Mouse (Mus musculus): Measurements from ENCODE around the gene Sntg2.

The Sntg2 gene

DNA sequence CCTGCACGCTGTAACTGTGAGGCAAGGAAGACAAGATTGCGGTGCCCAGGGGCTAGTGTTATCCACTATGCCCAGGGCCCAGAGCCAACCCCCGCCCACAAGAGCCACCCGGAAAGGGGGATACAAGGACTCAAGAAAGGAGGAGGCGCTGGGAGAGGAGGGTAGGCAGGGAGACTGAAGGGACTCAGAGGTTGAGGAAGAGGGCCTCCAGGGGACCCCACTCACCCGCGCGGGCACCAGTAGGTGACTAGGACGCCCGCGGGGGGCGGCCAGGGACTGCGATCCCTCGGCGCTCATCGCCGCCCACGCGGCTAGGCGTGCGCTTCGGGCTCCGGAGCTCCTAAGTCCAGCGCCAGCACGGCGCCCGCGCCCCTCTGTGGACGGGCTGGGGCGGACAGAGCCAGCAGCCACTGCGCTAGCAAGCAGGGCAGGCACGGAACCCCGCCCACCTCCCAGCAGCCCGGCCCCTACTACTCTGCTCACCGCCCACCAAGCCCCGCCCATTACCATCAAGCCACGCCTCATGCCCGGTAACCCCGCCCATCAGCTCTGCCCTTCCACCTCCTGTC lies at the start of gene Sntg2:
TSS of gene Sntg2 (minus strand) at position 443 of the 569 bp plus-strand sequence.
- peak; percentile 88 for DNase-seq (ENCODE audit: low read depth, low spot score)

GRCm38 (mm10) chr12:30416547-30416946 lies 43.4 kb upstream of the Sntg2 start:
- DNase-seq (ENCODE audit: low read depth, low spot score), result peak; percentile 12

GRCm38 (mm10) chr12:30415981-30416380 lies 42.8 kb upstream of the Sntg2 start:
- DNase-seq (ENCODE audit: low read depth, low spot score), result no peak

- no peak for DNase-seq (ENCODE audit: low read depth, low spot score)
These were observed 29.5 kb upstream of the Sntg2 start for GRCm38 (mm10) chr12:30402651-30403050.

GRCm38 (mm10) chr12:30400531-30400930 lies 27.4 kb upstream of the Sntg2 start:
- DNase-seq (ENCODE audit: low read depth, low spot score), result no peak

DNA sequence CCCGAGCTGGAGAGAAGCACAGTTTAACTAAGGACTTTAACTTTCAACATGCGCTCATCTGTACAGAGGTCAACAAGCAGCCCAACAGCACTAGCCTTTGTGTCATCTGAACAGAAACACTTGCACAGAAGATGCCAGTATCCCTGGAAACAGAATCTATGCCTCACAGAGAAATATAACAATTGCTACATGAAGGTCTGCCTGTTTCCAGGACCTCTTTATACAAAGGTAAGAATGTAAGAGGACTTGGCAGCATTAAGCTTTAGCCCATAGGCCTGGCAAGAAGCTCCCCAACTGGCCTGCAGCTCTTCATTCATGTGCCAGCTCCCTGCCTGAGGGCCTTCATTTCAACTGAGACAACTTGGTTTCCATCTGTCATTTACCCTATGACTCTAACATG lies 26.9 kb upstream of the Sntg2 start:
- DNase-seq (ENCODE audit: low read depth, low spot score), result no peak

- no peak for DNase-seq (ENCODE audit: low read depth, low spot score)
These were observed 882 bp downstream of the Sntg2 start for GRCm38 (mm10) chr12:30372293-30372692.

GRCm38 (mm10) chr12:30369786-30370185 lies 3.4 kb downstream of the Sntg2 start:
- peak; percentile 82 for DNase-seq (ENCODE audit: low read depth, low spot score)

GRCm38 (mm10) chr12:30369141-30369540 lies 4.0 kb downstream of the Sntg2 start:
- no peak for DNase-seq (ENCODE audit: low read depth, low spot score)

GRCm38 (mm10) chr12:30362306-30362705 lies 10.9 kb downstream of the Sntg2 start:
- DNase-seq (ENCODE audit: low read depth, low spot score), result no peak

DNA sequence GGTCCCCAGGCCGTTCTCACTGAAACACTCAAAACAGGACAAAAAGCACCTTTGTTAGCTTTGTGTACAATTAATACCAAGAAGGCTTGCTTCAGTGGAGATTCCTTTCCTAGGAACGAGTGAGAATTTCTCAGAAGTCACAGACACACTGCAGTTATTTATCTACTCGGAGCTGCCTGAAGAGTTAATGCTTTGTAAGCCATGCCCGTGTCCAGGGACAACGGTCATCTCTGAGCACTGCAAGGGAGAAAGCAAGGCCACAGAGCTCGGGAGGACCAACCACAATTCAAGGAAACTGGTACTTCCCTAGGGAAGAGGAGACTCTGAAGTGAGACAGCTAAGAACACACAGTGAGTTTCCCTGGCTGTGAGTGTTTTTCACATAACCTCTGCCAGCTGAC lies 15.5 kb downstream of the Sntg2 start:
- no peak for DNase-seq (ENCODE audit: low read depth, low spot score)

GRCm38 (mm10) chr12:30352393-30352792 lies 20.8 kb downstream of the Sntg2 start:
- DNase-seq (ENCODE audit: low read depth, low spot score), result no peak

GRCm38 (mm10) chr12:30348036-30348435 lies 25.1 kb downstream of the Sntg2 start:
- no peak for DNase-seq (ENCODE audit: low read depth, low spot score)

GRCm38 (mm10) chr12:30347284-30347683 lies 25.9 kb downstream of the Sntg2 start:
- no peak for DNase-seq (ENCODE audit: low read depth, low spot score)

GRCm38 (mm10) chr12:30344806-30345205 lies 28.4 kb downstream of the Sntg2 start:
- peak; percentile 49 for DNase-seq (ENCODE audit: low read depth, low spot score)

GRCm38 (mm10) chr12:30336301-30336700 lies 36.9 kb downstream of the Sntg2 start:
- DNase-seq (ENCODE audit: low read depth, low spot score), result no peak

- DNase-seq (ENCODE audit: low read depth, low spot score), result no peak
These were observed 38.7 kb downstream of the Sntg2 start for GRCm38 (mm10) chr12:30334502-30334901.

- DNase-seq (ENCODE audit: low read depth, low spot score), result peak; percentile 68
These were observed 55.2 kb downstream of the Sntg2 start for GRCm38 (mm10) chr12:30317971-30318370.

- DNase-seq (ENCODE audit: low read depth, low spot score), result no peak
These were observed 60.2 kb downstream of the Sntg2 start for GRCm38 (mm10) chr12:30313021-30313420.

- no peak for DNase-seq (ENCODE audit: low read depth, low spot score)
These were observed 64.8 kb downstream of the Sntg2 start for GRCm38 (mm10) chr12:30308197-30308939.

DNA sequence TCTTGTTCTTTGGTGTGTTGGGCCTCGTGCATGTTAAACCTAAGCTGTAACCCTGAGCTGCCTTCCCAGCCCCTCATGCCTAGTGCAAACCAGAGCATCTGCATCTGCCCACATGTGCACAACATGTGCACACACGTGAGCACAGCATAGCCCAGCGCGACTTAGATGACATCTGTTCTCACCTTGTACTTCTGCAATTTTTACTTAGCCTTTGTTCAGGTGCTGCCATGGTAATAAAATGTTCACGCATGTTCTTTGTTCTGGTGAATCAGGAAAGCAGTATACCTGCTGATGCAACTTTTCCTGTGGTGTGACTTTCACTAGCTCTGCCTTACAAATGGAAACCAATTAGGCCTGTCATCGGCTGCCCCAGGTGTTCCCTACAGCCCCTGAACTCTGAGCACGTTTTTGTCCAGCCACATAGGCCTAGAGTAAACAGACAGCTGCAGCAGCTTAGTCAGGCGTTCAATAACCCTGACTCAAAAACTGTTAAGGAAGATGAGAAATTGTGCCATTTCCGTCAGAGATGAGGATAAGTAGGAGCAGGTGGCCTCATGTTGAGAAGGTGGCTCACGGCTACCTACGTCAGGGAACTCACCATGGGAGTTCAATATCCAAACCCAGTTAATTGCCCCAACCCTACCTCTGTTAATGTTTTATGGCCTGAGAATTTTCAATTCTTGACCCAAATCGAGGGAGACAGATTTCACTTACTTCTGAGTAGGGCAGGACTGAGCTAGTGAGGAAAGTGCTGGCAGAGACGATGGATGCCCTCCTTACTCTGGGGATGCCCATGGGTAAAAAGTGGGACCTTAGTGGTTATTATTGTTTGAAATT lies 80.2 kb downstream of the Sntg2 start:
- DNase-seq (ENCODE audit: low read depth, low spot score), result no peak

GRCm38 (mm10) chr12:30286888-30287573 lies 86.1 kb downstream of the Sntg2 start:
- peak; percentile 63 for DNase-seq (ENCODE audit: low read depth, low spot score)

All from mesoderm, embryonic 11.5 days (tissue).